Mouse (Mus musculus) liver, adult (tissue): ENCODE data around the gene Lef1.

Experiments
- GATA4 ChIP-seq: IDR thresholded peaks from 2 replicates; pipeline ENCODE4 v1.6.1; 2014; ENCODE audit warnings: mild to moderate bottlenecking, low read length; ENCODE audit not compliant: insufficient replicate concordance

Lef1 gene

GRCm38 (mm10) chr3:131110191-131111150 lies at the start of gene Lef1:
Lef1 (plus strand) TSS chr3:131110471.
- TF ChIP-seq GATA4, result no peak

GRCm38 (mm10) chr3:131065001-131065400 lies 45.3 kb upstream of the Lef1 start:
- TF ChIP-seq GATA4, result no peak

GRCm38 (mm10) chr3:131066171-131066570 lies 44.1 kb upstream of the Lef1 start:
- no peak for TF ChIP-seq GATA4

- TF ChIP-seq GATA4, result no peak
These were observed 42.3 kb upstream of the Lef1 start for GRCm38 (mm10) chr3:131068000-131068399.

- no peak for TF ChIP-seq GATA4
These were observed 40.1 kb upstream of the Lef1 start for GRCm38 (mm10) chr3:131070210-131070609.

GRCm38 (mm10) chr3:131072661-131073060 lies 37.6 kb upstream of the Lef1 start:
- no peak for TF ChIP-seq GATA4

- no peak for TF ChIP-seq GATA4
These were observed 36.3 kb upstream of the Lef1 start for GRCm38 (mm10) chr3:131073946-131074345.

GRCm38 (mm10) chr3:131078041-131078621 lies 32.1 kb upstream of the Lef1 start:
- no peak for TF ChIP-seq GATA4

GRCm38 (mm10) chr3:131078719-131079118 lies 31.6 kb upstream of the Lef1 start:
- TF ChIP-seq GATA4, result no peak

GRCm38 (mm10) chr3:131083722-131084121 lies 26.5 kb upstream of the Lef1 start:
- no peak for TF ChIP-seq GATA4

GRCm38 (mm10) chr3:131084718-131085561 lies 25.3 kb upstream of the Lef1 start:
- no peak for TF ChIP-seq GATA4

GRCm38 (mm10) chr3:131085978-131086377 lies 24.3 kb upstream of the Lef1 start:
- no peak for TF ChIP-seq GATA4

GRCm38 (mm10) chr3:131089721-131090120 lies 20.6 kb upstream of the Lef1 start:
- no peak for TF ChIP-seq GATA4

- no peak for TF ChIP-seq GATA4
These were observed 18.2 kb upstream of the Lef1 start for GRCm38 (mm10) chr3:131092113-131092512.

GRCm38 (mm10) chr3:131093736-131094135 lies 16.5 kb upstream of the Lef1 start:
- no peak for TF ChIP-seq GATA4
